Mouse (Mus musculus): Measurements from ENCODE around the gene Kyat1.
"Not testable (repeated sequence)": the region's sequence is repeated elsewhere in the genome, so short reads cannot be mapped to it uniquely, and the experiment has no call there.

Kyat1 gene

DNA sequence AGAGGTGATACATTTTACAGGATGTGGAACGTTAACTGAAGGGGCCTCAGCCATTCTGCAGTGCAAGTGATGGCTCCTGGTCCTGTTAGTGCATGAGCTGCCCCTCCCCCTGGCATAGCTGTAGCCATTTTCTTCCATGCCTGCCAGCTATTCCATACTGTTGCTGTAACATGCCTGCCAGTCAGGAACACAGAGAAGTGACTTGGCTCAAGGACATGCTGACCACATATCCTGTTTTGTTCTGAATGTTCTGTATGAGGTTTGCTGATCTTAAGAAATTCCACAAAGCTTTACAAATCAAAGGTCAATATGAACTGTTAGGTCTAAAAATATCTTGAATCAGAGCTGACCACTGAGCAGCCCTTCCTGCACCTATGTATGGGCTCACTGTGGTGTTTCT is 7.3 kb upstream of the Kyat1 start:
- DNase-seq, result no peak

GRCm38 (mm10) chr2:30212169-30212545 is 6.5 kb upstream of the Kyat1 start:
- DNase-seq, result no peak

- no peak for DNase-seq
Observed at GRCm38 (mm10) chr2:30211408-30212168, 5.9 kb upstream of the Kyat1 start.

DNA sequence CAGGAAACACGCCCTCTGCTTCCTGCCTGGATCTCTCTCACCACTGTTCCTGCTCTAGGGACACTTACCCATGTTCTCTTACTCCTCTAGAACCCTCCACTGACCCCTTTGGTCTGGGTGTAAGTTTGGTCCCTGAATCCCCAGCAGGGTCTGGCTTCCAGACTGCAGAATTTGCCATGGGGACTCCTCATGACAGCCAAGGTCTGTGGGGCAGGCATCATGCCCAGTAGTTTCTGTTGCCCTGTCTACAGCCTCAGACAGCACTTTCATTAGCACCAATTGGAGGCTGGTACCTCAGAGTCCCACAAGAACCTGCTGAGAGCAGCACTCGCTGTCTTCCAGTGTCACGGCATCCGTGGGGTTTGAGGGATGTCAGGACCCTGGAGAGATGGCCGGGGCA is 2.2 kb upstream of the Kyat1 start:
- no peak for DNase-seq

DNA sequence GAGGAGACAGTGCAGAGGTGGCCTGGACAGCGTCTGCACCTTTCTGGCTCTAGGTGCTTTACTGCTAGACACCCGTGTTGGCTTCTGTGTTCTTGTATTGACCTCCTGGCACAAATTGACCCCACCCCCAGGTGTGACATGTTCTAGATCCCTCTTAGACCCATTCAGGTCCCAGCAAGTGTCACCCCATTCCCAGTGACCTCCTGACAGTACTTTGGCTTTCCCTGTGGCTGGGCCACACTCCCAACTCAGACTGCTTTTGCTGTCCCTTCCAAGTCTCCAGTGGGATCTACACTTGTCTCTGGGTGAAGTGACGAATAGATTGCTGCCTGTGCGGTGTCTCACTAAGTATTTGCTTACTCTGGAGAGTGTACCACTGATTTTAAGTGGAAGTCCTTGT is 1.8 kb upstream of the Kyat1 start:
- no peak for DNase-seq

GRCm38 (mm10) chr2:30205255-30205628 is 405 bp downstream of the Kyat1 start:
- DNase-seq, result peak; percentile 30

DNA sequence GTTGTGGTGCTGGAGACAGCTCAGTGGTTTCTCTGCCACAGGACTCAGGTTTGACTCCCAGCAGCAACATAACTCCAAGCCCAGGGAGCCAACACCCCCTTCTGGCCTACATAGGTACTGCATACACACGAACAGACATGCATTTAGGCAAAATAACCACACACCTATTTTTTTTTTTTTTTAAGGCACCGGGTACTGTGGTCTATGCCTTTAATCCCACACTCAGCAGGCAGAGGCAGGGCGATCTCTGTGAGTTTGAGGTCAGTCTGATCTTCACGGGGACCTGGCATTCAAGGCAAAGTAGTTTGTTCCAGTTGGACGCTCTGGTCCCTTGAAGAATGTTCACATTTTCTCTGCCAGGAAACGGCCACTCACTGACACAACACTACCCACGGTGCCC is 2.2 kb downstream of the Kyat1 start:
- DNase-seq, result no peak

GRCm38 (mm10) chr2:30200388-30200925 is 5.2 kb downstream of the Kyat1 start:
- DNase-seq, result no peak

- DNase-seq, result no peak
Observed at GRCm38 (mm10) chr2:30199984-30200383, 5.7 kb downstream of the Kyat1 start.

GRCm38 (mm10) chr2:30198021-30198420 is 7.6 kb downstream of the Kyat1 start:
- DNase-seq, result no peak

GRCm38 (mm10) chr2:30194656-30195055 is 11.0 kb downstream of the Kyat1 start:
- no peak for DNase-seq

DNA sequence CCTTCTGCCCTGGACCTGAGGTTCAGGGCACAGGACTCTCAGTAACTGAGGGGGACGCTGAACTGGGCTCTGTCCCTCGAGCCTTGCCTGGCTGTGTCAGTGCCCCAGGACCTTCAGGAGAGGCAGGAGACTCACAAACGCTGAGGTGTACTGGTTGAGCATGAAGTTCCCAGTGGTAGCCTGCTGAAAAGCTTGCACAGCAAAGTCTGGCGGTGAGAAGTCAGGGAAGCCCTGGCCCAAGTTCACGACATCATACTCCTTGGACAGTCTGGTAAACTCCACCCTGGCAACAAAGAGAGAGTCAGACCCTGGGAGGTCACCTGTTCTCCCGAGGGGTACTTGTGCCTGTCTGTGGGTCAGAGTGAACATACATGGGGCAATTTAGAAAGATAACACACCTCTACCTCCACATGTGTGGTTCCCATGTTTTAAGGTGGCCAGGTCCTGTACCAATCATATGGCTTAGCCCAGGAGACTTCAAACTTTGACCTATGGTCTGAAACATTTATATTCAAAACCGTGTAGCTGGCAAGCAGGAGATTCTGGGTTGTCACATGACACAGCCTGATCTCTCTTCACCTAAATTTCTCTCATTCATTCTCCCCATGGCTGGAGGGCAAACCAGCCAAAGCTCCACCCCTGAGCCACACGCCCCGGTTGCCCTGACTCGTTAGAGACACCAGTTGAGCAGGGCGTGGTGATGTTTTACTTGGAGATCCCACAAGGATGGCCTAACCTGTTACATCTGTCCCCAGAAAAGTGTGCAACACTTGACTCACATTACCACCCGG is 13.7 kb downstream of the Kyat1 start:
- no peak for DNase-seq

DNA sequence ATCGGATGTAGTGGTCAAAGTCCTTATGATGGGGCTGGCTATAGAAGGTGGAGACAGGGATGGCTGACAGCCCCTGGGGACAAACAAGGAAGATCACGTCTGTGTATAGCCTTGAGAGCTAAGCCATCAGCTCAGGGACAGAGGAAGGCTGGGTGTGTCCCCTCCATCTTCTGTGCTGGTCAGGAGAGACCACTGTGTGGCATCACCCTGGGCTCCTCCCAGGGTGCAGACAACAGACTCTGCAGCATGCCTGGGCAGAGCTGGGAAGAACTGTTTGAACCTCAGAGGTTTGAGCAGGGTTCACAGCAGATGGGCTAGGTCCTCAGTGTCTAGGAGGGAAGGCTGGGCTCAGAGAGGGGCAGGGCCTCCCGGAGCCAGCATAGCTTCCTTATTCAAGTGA is 20.0 kb downstream of the Kyat1 start:
- no peak for DNase-seq

GRCm38 (mm10) chr2:30185276-30185675 is 20.4 kb downstream of the Kyat1 start:
- no peak for DNase-seq

DNA sequence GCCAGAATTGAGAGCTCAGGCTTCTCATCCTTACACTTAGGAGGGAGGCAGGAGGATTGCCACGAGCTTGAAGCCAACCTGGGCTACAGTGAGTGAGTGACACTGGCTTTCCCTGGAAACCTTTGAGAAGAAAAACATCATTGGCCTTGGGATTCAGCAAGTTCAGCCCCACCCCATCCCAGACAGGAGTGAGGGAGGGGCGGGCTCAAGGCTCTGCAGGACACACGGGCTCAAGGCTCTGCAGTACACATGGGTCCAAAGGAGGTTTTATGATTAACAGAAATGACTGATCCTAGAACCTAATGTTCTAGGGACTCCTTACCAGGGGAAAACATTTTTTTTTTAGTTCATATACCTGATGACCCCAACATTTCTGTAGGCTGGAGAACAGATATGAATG is 21.9 kb downstream of the Kyat1 start:
- DNase-seq, result no peak

GRCm38 (mm10) chr2:30182424-30182823 is 23.2 kb downstream of the Kyat1 start:
- no peak for DNase-seq

- DNase-seq, result not testable (repeated sequence)
Observed at GRCm38 (mm10) chr2:30178711-30179110, 26.9 kb downstream of the Kyat1 start.

- DNase-seq, result peak; percentile 95
Observed at GRCm38 (mm10) chr2:30177700-30178675, 27.7 kb downstream of the Kyat1 start, which contains the start of gene Spout1. Gene Spout1 (minus strand): TSS chr2:30178459.

DNA sequence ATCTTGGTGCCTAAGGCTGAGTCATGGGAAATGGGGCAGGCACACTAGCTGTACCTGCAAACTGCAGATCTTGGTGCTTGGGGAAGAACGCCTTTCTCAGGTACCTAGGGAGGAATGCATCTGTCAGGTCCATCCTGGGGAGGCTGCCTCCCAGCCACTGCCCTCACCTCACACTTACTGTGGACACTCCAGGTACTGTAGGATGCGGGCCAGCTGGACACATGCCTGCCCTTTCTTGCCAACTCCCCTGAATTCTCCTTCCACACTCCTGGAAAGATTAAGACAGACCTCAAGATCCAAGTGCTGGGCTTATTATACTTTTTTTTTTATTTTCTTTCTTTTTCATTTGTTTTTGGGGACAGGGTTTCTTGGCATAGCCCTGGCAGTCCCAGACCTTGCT is 29.1 kb downstream of the Kyat1 start:
- DNase-seq, result peak; percentile 53

DNA sequence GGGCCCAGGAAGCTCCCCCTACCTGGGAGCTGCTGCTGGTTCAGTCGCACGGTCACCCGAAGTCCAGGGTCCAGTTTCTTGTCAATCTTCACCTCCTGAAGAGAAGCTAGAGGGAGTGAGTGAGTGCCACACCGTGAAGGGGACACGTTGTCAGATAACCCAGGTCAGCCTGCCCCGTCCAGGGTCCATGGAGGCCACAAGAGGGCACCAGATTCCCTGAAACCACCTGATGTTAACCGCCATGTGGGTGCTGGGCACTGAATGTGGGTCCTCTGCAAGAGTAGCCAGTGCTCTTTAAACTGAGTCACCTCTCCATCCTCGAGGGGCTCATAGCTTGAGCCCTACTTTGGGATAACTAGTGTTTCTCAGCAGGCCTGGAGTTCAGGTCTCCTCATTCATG is 29.8 kb downstream of the Kyat1 start:
- DNase-seq, result peak; percentile 27

GRCm38 (mm10) chr2:30173541-30174240 is 32.0 kb downstream of the Kyat1 start:
- peak; percentile 52 for DNase-seq

DNA sequence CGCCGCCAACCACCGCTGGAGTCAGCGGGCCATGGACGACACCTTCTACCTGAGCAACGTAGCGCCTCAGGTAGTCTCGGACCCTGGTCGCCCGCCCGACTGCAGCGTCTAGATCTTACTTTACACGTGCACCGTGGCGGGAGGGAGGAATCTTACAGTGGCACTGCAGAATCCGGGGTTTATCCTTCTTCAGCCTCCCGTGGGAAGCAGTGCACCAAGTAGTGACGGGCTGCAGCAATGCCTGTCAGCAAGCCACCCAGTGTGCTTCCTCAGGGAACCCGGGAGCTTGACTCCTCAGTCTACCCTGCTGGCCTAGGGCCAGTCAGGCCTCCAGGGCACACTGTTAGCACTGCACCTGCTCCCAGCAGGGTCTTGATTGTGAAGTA is 33.7 kb downstream of the Kyat1 start:
- no peak for DNase-seq

All from cerebellum, adult 11-12 months (tissue).